Mouse (Mus musculus): ENCODE data around the gene Prr22.

Prr22 gene

DNA sequence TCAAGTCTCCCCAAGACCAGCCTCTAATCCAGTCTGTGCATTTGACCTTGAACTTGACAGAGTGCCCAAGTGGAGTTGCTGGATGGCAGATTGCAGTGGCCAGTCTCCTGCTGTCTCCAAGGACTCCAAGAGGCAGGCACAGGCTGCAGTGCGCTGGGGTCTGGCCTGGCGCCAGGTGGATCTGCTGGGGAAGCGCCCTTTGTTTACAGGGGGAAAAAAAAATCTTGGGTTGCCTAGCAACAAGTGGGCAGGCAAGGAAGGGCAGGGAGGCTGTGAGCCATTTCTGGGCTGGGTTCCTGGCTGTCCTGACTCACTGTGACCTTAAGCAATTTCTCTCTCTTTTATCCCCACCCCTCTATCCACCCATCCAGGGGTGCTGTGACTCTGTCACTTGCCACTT is 40.2 kb downstream of the Prr22 start:
- peak; percentile 77 for DNase-seq

- peak; percentile 44 for DNase-seq
Observed at GRCm38 (mm10) chr17:56814316-56815056, 44.4 kb downstream of the Prr22 start.

GRCm38 (mm10) chr17:56815057-56815345 is 45.0 kb downstream of the Prr22 start:
- DNase-seq: no peak

DNA sequence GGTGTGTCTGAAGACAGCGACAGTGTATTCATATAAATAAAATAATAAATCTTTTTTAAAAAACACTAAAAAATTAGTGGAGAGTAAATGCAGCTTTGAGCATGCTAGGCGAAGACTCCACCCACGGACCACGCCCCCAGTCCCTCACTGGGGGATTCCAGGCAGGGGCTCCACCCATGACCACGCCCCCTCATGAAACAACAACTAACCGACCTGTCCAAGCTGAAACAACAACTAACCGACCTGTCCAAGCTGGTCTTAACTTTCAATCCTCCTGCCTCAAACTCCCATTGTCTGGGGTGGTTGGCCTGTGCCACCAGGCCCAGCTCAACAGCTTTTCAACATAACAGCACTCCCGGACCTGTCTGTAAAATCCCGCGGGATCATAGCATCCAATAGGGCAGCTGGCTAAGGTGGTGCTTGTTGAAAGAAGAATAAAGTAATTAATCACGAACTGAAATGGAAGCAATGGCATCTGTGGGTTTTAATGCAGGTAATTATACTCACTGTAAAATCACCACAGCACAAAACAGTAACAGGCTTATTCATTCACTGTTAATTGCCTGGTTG is 48.1 kb downstream of the Prr22 start:
- peak; percentile 31 for DNase-seq

GRCm38 (mm10) chr17:56819032-56819545 is 49.0 kb downstream of the Prr22 start:
- DNase-seq: no peak

DNA sequence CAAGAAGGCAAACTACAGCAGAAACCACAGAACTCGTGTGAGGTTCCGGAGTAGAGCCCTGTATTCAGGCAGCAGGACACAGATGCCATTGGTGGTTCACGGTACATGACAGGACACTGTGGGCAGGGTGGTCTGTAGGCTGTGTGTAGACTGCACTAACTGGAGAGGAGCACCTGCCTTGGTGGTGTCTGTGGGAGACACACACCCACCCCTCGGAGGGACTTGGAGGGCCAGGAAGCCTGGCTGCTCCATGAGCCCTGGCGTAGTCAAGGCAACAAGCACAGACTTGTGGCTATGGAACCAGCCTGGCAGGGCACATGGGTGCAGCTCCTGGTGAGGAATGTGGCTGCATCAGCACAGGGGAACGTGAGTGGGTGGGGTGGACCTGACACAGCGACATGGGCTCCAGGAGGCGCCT is 49.7 kb downstream of the Prr22 start:
- no peak for DNase-seq
